Mouse (Mus musculus) erythroblast, adult 5-6 weeks (primary cell): ENCODE measurements around the gene Atp5j2. TPM values are rescaled to one million over a fixed set of nuclear protein-coding genes. Genes with fewer than 3 reads are reported as not detected.
A peak's percentile ranks its signal among the peaks of the same experiment; 100 is the strongest.

Experiments used
- ATAC-seq: replicated peaks from 2 replicates; pipeline ENCODE4 v1.8.0; 2016; ENCODE audit warnings: moderate number of reproducible peaks, mild to moderate bottlenecking, moderate TSS enrichment, inconsistent platforms; ENCODE audit not compliant: poor library complexity, low FRiP score, severe bottlenecking
- total RNA-seq, 2 experiments: library from RNA; stranded (forward) in 1 of 2; stranded (reverse) in 1 of 2; fragments of 150-400 nt in 1 of 2; fragments of 200-764, 138-1000 nt in 1 of 2; gene quantifications; 2 replicates each; pipeline versions ENCODE4 v1.2.3 to v1.2.4; 2015 to 2017; ENCODE audit warnings: low replicate concordance in 2 of 2

Atp5j2 gene
- total RNA-seq, 2 experiments from 2014 or later = 43.4 to 168 TPM

- ATAC-seq = peak; percentile 88
Measured at GRCm38 (mm10) chr5:145139571-145140519, 52.0 kb downstream of the Atp5j2 start, which contains the start of the genes Pdap1 and Bud31. Gene Pdap1 (minus strand): TSS chr5:145140238. Gene Bud31 (plus strand): TSS chr5:145140362.

GRCm38 (mm10) chr5:145138836-145139235, 53.0 kb downstream of the Atp5j2 start:
- ATAC-seq = no peak

Other genes with a start within 250 kb of the Atp5j2 start
- gene Smurf1, start 226.2 kb downstream of the Atp5j2 start, total RNA-seq (2015; ENCODE audit: low replicate concordance) = 1.5 TPM in 2 replicates
- gene Smurf1, start 226.2 kb downstream of the Atp5j2 start, total RNA-seq (2017; ENCODE audit: low replicate concordance) = 1.1 and 2.1 TPM in 2 replicates
- gene Gm4871, start 159.3 kb downstream of the Atp5j2 start, total RNA-seq (2015; ENCODE audit: low replicate concordance) = not detected in 2 replicates
- gene Gm4871, start 159.3 kb downstream of the Atp5j2 start, total RNA-seq (2017; ENCODE audit: low replicate concordance) = not detected in 2 replicates
- gene 1700018F24Rik, start 149.1 kb downstream of the Atp5j2 start, total RNA-seq (2015; ENCODE audit: low replicate concordance) = not detected in 2 replicates
- not detected in 2 replicates for gene 1700018F24Rik, start 149.1 kb downstream of the Atp5j2 start, total RNA-seq (2017; ENCODE audit: low replicate concordance)
- gene Arpc1a, start 108.2 kb downstream of the Atp5j2 start, total RNA-seq (2015; ENCODE audit: low replicate concordance) = 25.2 and 41.4 TPM in 2 replicates
- 13.6 and 27.2 TPM in 2 replicates for gene Arpc1a, start 108.2 kb downstream of the Atp5j2 start, total RNA-seq (2017; ENCODE audit: low replicate concordance)
- not detected in 2 replicates for gene Kpna7, start 108.0 kb downstream of the Atp5j2 start, total RNA-seq (2015; ENCODE audit: low replicate concordance)
- not detected in 2 replicates for gene Kpna7, start 108.0 kb downstream of the Atp5j2 start, total RNA-seq (2017; ENCODE audit: low replicate concordance)
- 60.5 and 70.8 TPM in 2 replicates for gene Arpc1b, start 77.8 kb downstream of the Atp5j2 start, total RNA-seq (2015; ENCODE audit: low replicate concordance)
- 46.7 and 74.1 TPM in 2 replicates for gene Arpc1b, start 77.8 kb downstream of the Atp5j2 start, total RNA-seq (2017; ENCODE audit: low replicate concordance)
- 12.3 and 14.2 TPM in 2 replicates for gene Pdap1, start 51.8 kb downstream of the Atp5j2 start, total RNA-seq (2015; ENCODE audit: low replicate concordance)
- gene Pdap1, start 51.8 kb downstream of the Atp5j2 start, total RNA-seq (2017; ENCODE audit: low replicate concordance) = 23.2 and 50.9 TPM in 2 replicates
- 113 and 149 TPM in 2 replicates for gene Bud31, start 51.7 kb downstream of the Atp5j2 start, total RNA-seq (2015; ENCODE audit: low replicate concordance)
- gene Bud31, start 51.7 kb downstream of the Atp5j2 start, total RNA-seq (2017; ENCODE audit: low replicate concordance) = 170 and 223 TPM in 2 replicates
- gene Ptcd1, start 25.0 kb downstream of the Atp5j2 start, total RNA-seq (2015; ENCODE audit: low replicate concordance) = 2.7 and 4.8 TPM in 2 replicates
- 6.8 and 10.1 TPM in 2 replicates for gene Ptcd1, start 25.0 kb downstream of the Atp5j2 start, total RNA-seq (2017; ENCODE audit: low replicate concordance)
- 8.1 and 11.1 TPM in 2 replicates for gene Cpsf4, start 24.8 kb downstream of the Atp5j2 start, total RNA-seq (2015; ENCODE audit: low replicate concordance)
- gene Cpsf4, start 24.8 kb downstream of the Atp5j2 start, total RNA-seq (2017; ENCODE audit: low replicate concordance) = 15.1 and 17.0 TPM in 2 replicates
- gene Zkscan14, start 9.8 kb upstream of the Atp5j2 start, total RNA-seq (2015; ENCODE audit: low replicate concordance) = 10.6 and 12.3 TPM in 2 replicates
- 38.9 and 39.4 TPM in 2 replicates for gene Zkscan14, start 9.8 kb upstream of the Atp5j2 start, total RNA-seq (2017; ENCODE audit: low replicate concordance)
- gene Zkscan5, start 12.5 kb upstream of the Atp5j2 start, total RNA-seq (2015; ENCODE audit: low replicate concordance) = 4.4 TPM in 1 of 2 replicates, not detected in the other
- gene Zkscan5, start 12.5 kb upstream of the Atp5j2 start, total RNA-seq (2017; ENCODE audit: low replicate concordance) = 3.9 and 8.9 TPM in 2 replicates
- 24.8 and 33.9 TPM in 2 replicates for gene Zfp655, start 39.7 kb upstream of the Atp5j2 start, total RNA-seq (2015; ENCODE audit: low replicate concordance)
- 36.8 and 44.6 TPM in 2 replicates for gene Zfp655, start 39.7 kb upstream of the Atp5j2 start, total RNA-seq (2017; ENCODE audit: low replicate concordance)
- gene Zscan25, start 88.4 kb upstream of the Atp5j2 start, total RNA-seq (2015; ENCODE audit: low replicate concordance) = 0.63 and 1.7 TPM in 2 replicates
- gene Zscan25, start 88.4 kb upstream of the Atp5j2 start, total RNA-seq (2017; ENCODE audit: low replicate concordance) = 2.4 TPM in 1 of 2 replicates, not detected in the other
- gene Cyp3a57, start 153.2 kb upstream of the Atp5j2 start, total RNA-seq (2015; ENCODE audit: low replicate concordance) = not detected in 2 replicates
- not detected in 2 replicates for gene Cyp3a57, start 153.2 kb upstream of the Atp5j2 start, total RNA-seq (2017; ENCODE audit: low replicate concordance)